Mouse (Mus musculus) cerebellum, adult 2 months (tissue): ENCODE results near the gene Dirc2.

Source experiments
- CTCF ChIP-seq: fragments of 200-500 bp; IDR thresholded peaks from 2 replicates; pipeline ENCODE4 v1.5.1; 2011; ENCODE audit warnings: low read depth, mild to moderate bottlenecking, control low read depth, low read length, moderate library complexity, borderline replicate concordance; ENCODE audit not compliant: insufficient read depth
- POLR2A ChIP-seq: fragments of 200-500 bp; IDR thresholded peaks from 2 replicates; pipeline ENCODE4 v1.6.1; 2011; ENCODE audit warnings: low read length, control low read depth, borderline replicate concordance; ENCODE audit not compliant: insufficient read depth

DNA sequence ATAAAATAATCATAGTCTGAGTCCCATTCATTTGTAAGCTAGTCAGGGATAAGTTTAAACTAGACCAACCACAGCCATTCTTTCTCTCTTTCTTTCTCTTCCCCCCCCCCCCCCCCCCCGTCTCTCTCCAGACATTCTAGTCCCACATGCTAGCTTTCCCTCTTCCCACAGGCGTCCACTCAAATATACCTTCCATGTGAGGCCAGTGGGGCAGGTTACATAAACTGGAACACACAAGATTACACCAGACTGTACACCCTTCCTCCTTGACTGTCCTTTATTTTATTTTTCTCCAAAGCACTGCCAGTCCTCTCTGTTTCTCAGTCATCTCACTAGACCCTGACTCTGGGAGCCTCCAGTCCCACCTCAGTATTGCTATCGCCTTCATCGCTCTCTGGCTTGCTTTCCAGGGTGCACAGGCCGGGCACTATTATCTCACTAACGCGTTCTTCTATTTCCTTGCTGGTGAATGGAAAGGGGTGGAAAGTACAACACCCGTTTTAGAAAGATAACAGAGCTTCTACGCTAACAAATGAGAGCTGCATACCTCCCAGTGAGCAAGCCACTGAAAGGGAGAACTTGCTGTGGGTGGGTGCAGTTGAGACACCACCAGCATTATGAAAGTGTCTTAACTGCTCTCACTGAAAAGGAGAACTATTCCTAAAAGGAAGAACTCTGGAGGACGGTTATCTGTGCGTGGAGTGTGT is 5.4 kb downstream of the Dirc2 start:
- TF ChIP-seq CTCF (no peak), POLR2A (no peak)
